Mouse (Mus musculus): ENCODE results near the gene Tcf19.
"Not testable (repeated sequence)": the region's sequence is repeated elsewhere in the genome, so short reads cannot be mapped to it uniquely, and the experiment has no call there.

The Tcf19 gene

DNA sequence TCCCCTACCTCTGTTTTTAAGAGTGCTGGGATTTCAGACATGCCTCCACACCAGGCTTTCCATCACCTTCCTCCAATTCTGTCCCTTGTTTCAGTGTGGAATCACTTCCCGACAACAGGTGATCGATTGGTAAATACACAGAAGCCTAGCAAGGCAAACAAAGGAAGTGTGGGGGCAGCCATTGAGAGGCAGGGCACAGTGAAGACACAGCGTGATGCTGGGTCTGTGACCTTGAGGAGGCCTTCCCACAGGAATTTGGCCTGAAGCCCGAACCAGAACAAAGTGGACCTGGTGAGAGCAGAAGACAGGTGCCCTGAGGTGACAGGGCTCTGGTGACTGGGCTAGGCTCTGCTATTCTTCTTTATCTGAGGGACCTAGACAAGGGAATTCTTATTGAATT is 30.9 kb downstream of the Tcf19 start:
- peak; percentile 53 for DNase-seq (ENCODE audit: inconsistent ontology term)

DNA sequence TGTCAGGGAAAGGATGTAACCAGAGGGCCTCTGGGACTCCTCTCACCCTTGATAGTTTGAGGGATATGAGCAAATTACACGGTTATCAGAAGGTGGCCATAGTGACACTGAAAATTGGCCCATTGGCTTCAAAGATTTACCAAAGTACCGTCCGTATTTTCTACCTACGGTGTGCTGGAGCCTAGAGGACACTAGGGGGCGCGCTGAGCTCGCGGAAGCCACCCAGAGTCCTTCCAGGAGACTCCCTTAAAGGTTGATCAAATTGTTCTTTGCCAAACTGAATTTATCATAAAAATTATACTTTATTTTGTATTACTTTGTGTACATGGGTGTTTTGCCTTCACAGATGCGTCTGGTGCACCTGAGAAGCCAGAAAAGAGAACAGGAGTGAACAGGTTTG is 32.6 kb downstream of the Tcf19 start:
- DNase-seq (ENCODE audit: inconsistent ontology term): peak; percentile 53

DNA sequence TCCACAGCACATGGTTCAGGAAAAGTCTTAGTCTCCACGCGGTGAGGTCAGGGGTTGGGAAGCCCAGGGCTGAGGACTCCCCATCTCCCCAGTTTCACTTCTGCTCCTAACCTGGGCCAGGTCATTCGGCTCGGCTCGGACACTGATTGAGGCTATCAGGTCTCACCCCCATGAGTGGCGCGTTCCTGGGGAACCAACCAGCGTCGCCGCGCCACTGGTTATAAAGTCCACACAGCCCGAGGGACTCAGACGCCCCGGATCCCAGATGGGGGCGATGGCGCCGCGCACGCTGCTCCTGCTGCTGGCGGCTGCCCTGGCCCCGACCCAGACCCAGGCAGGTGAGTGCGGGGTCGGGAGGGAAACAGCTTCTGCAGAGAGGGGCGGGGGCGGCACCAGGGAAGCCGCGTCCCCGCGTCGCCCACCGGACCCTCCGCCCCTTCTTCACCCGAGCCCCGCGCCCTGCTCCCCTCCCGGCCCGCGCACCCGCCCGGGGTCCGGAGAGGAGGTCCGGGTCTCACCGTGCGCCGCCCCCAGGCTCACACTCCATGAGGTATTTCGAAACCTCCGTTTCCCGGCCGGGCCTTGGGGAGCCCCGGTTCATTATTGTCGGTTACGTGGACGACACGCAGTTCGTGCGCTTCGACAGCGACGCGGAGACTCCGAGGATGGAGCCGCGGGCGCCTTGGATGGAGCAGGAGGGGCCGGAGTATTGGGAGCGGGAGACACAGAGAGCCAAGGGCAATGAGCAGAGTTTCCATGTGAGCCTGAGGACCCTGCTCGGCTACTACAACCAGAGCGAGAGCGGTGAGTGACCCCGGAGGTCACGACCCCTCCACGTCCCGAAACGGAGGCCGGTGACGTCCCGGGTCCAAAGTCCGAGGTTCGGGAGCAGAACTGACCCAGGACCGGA is 46.5 kb downstream of the Tcf19 start, which contains the start of gene H2-Q10:
H2-Q10 (plus strand) TSS at position 248 of the 910 bp plus-strand sequence.
- no peak for DNase-seq (ENCODE audit: inconsistent ontology term)

DNA sequence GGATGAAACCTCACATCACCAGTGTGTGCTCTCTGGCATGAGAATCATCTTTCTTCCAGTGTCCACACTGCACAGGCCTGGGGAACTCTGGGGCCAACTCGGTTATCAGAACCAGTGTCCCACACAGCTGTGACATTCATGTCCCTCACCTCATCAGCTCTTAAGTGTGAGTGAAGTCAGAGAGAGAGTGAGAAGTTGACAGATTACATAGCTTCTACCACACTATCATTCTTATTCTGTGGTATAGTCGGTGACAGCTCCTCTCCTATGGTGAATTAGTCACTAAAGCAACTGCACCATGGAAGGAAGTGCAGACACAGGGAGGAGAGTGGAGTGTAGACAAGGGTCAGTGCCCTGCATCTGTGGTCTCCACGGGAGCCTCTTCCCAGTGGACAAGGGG is 47.7 kb downstream of the Tcf19 start:
- not testable (repeated sequence) for DNase-seq (ENCODE audit: inconsistent ontology term)

DNA sequence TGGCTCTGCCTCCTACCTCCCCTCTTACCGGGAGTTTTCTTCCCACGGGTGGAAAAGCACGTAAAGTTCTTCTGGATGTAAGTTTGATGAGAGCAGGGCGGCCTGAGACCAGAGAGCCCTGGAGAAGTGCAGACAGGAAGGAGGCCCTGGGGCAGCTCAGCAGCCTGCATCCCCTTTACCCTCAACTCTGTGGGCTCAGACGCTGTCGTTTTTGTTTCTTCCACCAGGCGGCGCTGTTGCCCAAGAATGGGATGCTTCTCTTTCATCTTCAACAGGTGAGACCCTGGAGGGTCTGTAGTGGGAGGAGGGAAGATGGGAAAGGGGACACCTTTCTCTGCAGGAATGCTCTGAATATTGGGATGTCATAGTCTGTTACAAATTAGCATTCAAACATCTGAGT is 51.0 kb downstream of the Tcf19 start:
- not testable (repeated sequence) for DNase-seq (ENCODE audit: inconsistent ontology term)
